Mouse (Mus musculus) midbrain, embryonic 10.5 days (tissue): ENCODE data around the gene Gm20517. TPM values are rescaled to one million over a fixed set of nuclear protein-coding genes. Genes with fewer than 3 reads are reported as not detected.
A peak's percentile ranks its signal among the peaks of the same experiment; 100 is the strongest.
"Not testable (repeated sequence)": the region's sequence is repeated elsewhere in the genome, so short reads cannot be mapped to it uniquely, and the experiment has no call there.

Experiments
- DNase-seq: peaks from one replicate; pipeline ENCODE4 v3.0.0-alpha.2; 2017; ENCODE audit warnings: low spot score
- H3K27ac ChIP-seq: fragments of 300-500 bp; sonication (generic); replicated peaks from 2 replicates; pipeline ENCODE4 v1.5.1; 2016; ENCODE audit warnings: mild to moderate bottlenecking
- H3K27me3 ChIP-seq: fragments of 300-500 bp; sonication (generic); 2 replicates; pipeline ENCODE4 v1.6.1; 2016; ENCODE audit warnings: low read depth, mild to moderate bottlenecking; ENCODE audit not compliant: poor library complexity, severe bottlenecking
- H3K36me3 ChIP-seq: fragments of 300-500 bp; sonication (generic); 2 replicates; pipeline ENCODE4 v1.6.1; 2016; ENCODE audit warnings: mild to moderate bottlenecking, moderate library complexity
- H3K4me1 ChIP-seq: fragments of 300-500 bp; sonication (generic); 2 replicates; pipeline ENCODE4 v1.6.1; 2016
- H3K4me3 ChIP-seq: fragments of 300-500 bp; sonication (generic); 2 replicates; pipeline ENCODE4 v1.5.1; 2016; ENCODE audit warnings: mild to moderate bottlenecking, moderate library complexity
- H3K9me3 ChIP-seq: fragments of 300-500 bp; sonication (generic); replicated peaks from 2 replicates; pipeline ENCODE4 v1.6.1; 2016; ENCODE audit warnings: mild to moderate bottlenecking
- WGBS: fragments of 180-500 bp; shearing (Covaris S2); methylation state at CpG from one replicate; pipeline ENCODE4 v1.1.7; 2016; 5-methylcytosine and 5-hydroxymethylcytosine counted together
- polyA plus RNA-seq: library from polyadenylated mRNA; unstranded; fragments of >200 nt; fragmentation: Nextera tagmentation; extraction: Ambion mirVana; gene quantifications from 2 replicates; pipeline ENCODE4 v1.2.1, GENCODE M21; 2016

Gene Gm20517
- polyA plus RNA-seq, 1 experiment from 2014 or later: 1.4 TPM

DNA sequence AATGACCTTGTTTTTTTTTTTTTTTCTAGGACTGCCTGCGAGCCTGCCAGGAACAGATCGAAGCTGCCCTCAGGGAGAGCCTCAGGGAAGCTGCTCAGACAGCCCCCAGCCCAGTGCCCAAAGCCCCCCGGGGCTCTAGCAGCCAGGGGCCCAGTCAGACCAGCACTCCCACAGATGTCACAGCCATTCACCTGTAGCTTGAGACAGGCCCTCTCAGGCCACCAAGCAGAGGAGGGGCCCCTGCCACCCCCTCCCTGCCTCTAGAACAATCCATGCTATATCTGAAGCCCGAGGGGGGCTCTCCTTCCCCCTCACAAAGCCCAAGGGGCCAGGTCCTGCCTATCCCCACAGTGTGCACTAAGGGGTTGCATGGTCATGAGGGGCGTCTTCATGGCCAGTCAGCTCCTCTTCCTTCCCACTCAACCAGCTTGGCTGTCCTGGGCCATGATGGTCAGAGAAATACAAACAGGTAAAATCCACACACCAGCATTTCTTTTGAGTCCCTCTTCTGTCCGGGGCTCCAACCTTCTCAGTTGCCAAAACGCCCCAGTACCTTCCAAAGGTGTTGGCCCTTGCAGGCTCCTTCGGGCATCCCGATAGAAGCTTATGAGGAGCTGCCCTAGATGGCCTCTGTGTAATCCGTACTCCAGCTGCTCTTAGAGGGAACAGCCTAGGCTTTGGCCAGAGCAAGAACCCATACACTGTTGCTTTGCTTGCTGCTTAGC lies 12.6 kb upstream of the Gm20517 start:
- Histone ChIP-seq H3K27ac (peak overlapping the region; percentile 68), H3K36me3 (peaks cover 67% of the 10 kb centered on the region), H3K4me1 (peaks cover 47% of the 10 kb centered on the region), H3K4me3 (peak overlapping the region; percentile 96; the same call in 1 of the 2 replicates)
- not testable (repeated sequence) for DNase-seq, H3K27me3 ChIP-seq, H3K9me3 ChIP-seq
- WGBS: 85% methylated on average over 10 of the region's 10 CpGs

DNA sequence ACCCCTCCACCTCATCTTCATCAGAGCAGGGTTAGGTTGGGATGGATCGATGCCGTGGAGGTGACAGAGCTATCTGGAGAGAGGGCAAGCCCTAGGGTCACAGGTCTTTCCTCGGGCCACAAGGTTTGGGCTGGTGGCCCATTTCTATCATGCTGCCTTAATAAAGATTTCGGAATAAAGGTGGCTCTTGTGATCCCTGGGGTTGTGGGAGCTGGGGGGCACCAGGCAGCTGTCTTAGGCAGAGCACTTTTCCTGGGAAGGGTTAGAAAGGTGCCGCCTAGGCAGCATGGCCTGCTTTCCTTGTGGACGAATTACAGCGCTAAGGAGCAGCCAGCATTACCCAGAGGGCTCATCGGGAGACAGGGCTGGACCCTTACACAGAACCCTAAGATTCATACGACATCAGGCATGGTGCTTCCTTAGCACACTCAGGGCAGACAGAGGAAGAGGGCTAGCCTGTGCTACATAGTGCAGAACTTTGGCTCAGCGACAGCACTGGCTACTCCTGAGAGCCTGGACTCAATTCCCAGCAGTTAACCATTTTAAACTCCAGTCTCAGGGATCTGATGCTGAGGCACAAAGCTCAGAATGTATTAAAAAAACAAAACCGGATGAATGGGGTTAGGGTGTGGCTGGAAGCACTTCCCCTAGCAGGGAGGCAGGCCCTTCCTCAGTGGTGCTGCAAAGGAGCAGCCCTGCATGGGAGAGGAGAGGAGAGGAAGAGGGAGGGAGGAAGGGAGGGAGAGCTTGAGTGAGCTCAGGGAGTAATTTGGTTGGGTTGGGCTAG lies 11.7 kb upstream of the Gm20517 start:
- no peak for DNase-seq
- Histone ChIP-seq H3K4me1 (peaks cover 40% of the 10 kb centered on the region), H3K9me3 (no peaks in the 10 kb centered on the region), H3K27ac (no peak overlapping the region), H3K36me3 (peaks cover 76% of the 10 kb centered on the region), H3K27me3 (no peaks in the 10 kb centered on the region), H3K4me3 (no peak overlapping the region)
- 83% methylated on average over 11 of the region's 11 CpGs for WGBS

DNA sequence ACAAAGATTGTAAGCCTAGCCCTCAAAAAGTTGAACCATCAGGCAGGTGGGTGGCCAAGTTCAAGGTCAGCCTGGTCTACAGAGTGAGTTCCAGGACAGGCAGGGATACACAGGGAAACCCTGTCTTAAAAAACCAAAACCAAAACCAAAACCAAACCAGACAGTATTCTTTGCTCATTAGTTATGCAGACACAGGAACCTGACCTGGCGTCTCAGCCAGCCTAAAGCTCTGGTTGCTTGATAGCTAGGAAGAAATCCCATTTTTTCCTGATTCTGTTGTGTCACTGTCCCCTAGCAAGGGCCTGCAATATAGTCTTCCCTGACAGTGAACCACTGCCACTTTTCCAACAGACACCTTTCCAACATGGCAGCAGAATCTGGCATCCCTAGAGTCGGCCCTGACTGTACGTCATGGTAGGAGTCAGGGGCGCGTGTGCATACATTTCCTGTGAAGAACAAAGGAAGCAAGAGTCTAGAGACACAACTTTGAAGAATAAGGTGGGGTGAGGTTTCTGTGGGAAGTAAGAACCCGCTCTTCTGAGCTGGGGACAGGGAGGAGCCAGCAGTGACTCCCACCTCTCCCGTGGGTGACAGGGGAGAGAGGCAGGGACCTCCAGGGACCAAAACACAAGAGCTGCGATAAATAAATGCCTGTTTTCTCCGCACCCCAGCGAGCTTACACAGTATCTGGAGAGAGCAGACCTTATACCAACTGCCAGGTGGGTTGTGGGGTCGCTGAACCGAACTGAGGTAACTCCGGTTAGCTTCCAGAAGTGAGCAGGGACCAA lies 10.6 kb upstream of the Gm20517 start:
- Histone ChIP-seq H3K27ac (no peak overlapping the region), H3K4me1 (peaks cover 29% of the 10 kb centered on the region), H3K9me3 (no peaks in the 10 kb centered on the region), H3K27me3 (no peaks in the 10 kb centered on the region), H3K36me3 (peaks cover 87% of the 10 kb centered on the region), H3K4me3 (no peak overlapping the region)
- WGBS: 92% methylated on average over 13 of the region's 13 CpGs
- DNase-seq: no peak

DNA sequence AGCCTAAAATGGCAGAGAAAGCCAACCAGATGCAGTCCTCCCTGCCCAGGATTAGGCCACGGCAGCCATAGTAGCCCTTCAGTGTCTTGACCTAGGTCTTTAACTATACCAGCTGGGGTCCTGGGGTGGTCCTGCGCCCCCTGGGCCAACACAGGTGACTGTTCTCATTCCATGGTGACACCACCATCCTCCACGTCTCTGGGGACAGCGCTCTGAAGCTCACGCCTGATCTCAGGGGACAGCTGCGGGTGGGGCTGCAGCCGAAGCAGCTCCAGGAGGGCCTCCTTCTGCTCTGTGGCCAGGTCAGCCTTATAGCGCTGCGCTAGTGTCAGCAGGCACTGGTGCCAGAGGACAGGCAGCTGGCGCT lies 10.0 kb upstream of the Gm20517 start:
- whole genome bisulfite sequencing: 96% methylated on average over 10 of the region's 10 CpGs
- H3K4me1 ChIP-seq: peaks cover 23% of the 10 kb centered on the region
- H3K36me3 ChIP-seq: peaks cover 93% of the 10 kb centered on the region
- no peak overlapping the region for H3K27ac ChIP-seq
- no peak for DNase-seq
- H3K4me3 ChIP-seq: no peak overlapping the region
- H3K9me3 ChIP-seq: no peaks in the 10 kb centered on the region
- H3K27me3 ChIP-seq: no peaks in the 10 kb centered on the region

DNA sequence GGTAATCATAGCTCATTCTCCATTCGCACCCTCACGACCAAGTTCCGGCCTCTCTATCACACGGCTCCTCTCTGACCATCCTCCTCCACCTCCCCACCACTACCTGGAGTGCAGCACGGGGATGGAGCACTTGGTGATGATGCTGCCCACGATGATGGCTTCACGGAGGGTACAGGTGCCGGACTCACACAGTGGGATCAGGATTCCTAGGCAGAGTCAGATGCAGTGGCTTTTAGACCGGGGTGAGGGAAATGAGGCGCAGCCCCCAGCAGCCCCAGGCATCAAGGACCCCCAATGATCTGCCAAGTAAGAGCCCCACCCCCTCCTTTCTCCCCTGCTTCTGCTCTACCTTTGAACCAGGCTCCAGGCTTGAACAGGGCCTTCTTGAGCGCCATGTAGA lies 9.1 kb upstream of the Gm20517 start:
- no peak for DNase-seq
- no peak overlapping the region for H3K27ac ChIP-seq
- H3K4me3 ChIP-seq: no peak overlapping the region
- no peaks in the 10 kb centered on the region for H3K9me3 ChIP-seq
- H3K27me3 ChIP-seq: no peaks in the 10 kb centered on the region
- H3K36me3 ChIP-seq: peaks cover 96% of the 10 kb centered on the region
- peaks cover 14% of the 10 kb centered on the region for H3K4me1 ChIP-seq
- WGBS: 94% methylated on average over 11 of the region's 11 CpGs

DNA sequence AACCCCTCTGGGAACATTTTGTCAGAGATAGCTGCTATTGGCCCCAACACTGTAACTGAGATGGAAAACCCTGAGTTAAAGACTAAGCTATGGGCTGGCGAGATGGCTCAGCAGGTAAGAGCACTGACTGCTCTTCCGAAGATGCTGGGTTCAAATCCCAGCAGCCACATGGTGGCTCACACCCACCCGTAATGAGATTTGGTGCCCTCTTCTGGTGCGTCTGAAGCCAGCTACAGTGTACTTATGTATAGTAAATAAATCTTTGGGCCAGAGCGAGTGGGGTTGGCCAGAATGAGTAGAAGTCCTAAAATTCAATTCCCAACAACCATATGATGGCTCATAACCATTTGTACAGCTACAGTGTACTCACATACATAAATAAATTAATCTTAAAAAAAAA lies 5.2 kb upstream of the Gm20517 start:
- no peak overlapping the region for H3K4me3 ChIP-seq
- no peaks in the 10 kb centered on the region for H3K27me3 ChIP-seq
- H3K27ac ChIP-seq: no peak overlapping the region
- no peaks in the 10 kb centered on the region for H3K9me3 ChIP-seq
- H3K4me1 ChIP-seq: peaks cover 10% of the 10 kb centered on the region
- DNase-seq: no peak
- H3K36me3 ChIP-seq: peaks cover 76% of the 10 kb centered on the region
- WGBS: 81% methylated on average over 5 of the region's 5 CpGs

DNA sequence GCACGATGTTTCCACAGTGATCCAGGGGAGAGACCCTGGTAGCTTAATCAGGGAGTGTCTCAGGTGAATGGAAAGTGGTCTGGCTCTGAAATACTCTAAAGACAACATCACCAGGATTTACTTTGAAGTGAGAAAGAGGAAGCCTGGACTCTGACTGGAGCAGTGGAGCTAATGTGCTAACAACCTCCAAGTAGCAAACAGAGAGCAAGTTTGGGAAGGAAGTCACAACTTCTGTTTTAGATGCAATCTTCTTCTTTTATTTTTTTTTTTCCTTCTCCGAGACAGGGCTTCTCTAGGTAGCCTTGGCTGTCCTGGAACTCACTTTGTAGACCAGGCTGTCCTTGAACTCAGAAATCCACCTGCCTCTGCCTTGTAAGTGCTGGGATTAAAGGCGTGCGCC lies 2.2 kb upstream of the Gm20517 start:
- WGBS: 94% methylated on average over 4 of the region's 4 CpGs
- Histone ChIP-seq H3K9me3 (no peaks in the 10 kb centered on the region), H3K4me1 (peaks cover 24% of the 10 kb centered on the region), H3K4me3 (no peak overlapping the region), H3K27ac (no peak overlapping the region), H3K36me3 (peaks cover 60% of the 10 kb centered on the region), H3K27me3 (no peaks in the 10 kb centered on the region)
- no peak for DNase-seq

DNA sequence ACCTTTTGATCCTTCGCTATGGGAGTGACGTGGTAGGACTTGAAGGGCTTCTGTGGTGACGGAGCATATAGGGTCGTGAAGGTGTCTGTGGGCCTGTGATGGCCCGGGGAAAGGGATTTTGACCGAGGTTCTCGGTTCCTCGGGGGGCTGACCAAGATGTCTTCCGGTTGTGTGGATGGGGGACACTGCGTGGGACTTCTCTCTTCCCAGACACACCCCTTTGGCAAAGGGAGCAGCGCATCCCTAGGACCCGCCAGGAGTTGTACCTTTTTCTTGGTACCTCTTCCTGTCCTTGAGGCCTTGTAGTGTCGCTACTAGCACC lies 233 bp downstream of the Gm20517 start:
- peak overlapping the region; percentile 87 for H3K27ac ChIP-seq
- 0% methylated on average over 13 of the region's 13 CpGs for WGBS

DNA sequence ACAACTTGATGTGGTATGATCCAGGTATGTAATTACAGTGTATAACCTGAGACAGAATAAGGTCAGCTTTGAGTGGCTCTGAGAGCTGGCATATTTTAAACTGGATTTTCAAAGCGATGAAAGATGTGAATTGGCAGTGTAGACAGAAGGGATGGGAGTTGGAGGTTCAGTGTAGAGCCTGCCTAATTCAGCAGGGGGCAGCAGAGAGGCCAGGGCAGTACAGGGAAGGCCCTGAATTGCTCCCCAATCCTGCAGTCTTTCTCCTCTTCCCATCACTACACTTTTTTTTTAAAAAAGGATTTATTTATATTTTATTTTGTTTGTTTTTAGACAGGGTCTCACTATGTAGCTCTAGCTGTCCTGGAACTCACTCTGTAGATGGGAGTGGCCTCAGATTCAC lies 2.6 kb downstream of the Gm20517 start:
- WGBS: 91% methylated on average over 1 of the region's 1 CpGs
- no peak overlapping the region for H3K27ac ChIP-seq
- H3K4me1 ChIP-seq: peaks cover 24% of the 10 kb centered on the region
- H3K9me3 ChIP-seq: no peaks in the 10 kb centered on the region
- no peak overlapping the region for H3K4me3 ChIP-seq
- H3K27me3 ChIP-seq: no peaks in the 10 kb centered on the region
- H3K36me3 ChIP-seq: peaks cover 59% of the 10 kb centered on the region
- DNase-seq: no peak

More for the DNA sequence above, 233 bp downstream of the Gm20517 start:
- peaks cover 24% of the 10 kb centered on the region for H3K4me1 ChIP-seq
- peaks cover 60% of the 10 kb centered on the region for H3K36me3 ChIP-seq
- no peak for DNase-seq
- no peaks in the 10 kb centered on the region for H3K27me3 ChIP-seq
- H3K4me3 ChIP-seq: peak overlapping the region; percentile 90
- no peaks in the 10 kb centered on the region for H3K9me3 ChIP-seq

DNA sequence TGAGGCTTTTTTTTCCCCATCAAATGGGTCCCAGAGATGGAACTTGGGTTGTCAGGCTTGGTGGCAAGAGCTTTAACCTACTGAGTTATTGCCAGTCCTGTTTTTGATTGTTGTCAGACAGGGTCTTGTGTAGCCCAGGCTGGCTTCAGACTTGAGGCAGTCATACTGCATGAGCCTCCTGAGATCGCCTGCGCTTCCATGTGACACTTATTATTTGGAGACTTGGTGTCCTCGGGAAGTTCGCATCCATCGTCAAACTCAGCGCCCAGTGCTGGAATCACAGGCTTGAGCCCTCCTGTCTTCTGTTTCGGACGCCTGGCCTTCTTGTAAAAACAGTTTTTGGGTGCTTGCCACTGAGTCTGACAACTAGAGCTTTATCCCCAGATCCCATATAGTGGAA lies 4.7 kb downstream of the Gm20517 start:
- DNase-seq: no peak
- H3K4me3 ChIP-seq: no peak overlapping the region
- H3K27ac ChIP-seq: no peak overlapping the region
- H3K36me3 ChIP-seq: peaks cover 79% of the 10 kb centered on the region
- no peaks in the 10 kb centered on the region for H3K27me3 ChIP-seq
- H3K9me3 ChIP-seq: no peaks in the 10 kb centered on the region
- WGBS: 96% methylated on average over 8 of the region's 8 CpGs
- H3K4me1 ChIP-seq: peaks cover 14% of the 10 kb centered on the region

DNA sequence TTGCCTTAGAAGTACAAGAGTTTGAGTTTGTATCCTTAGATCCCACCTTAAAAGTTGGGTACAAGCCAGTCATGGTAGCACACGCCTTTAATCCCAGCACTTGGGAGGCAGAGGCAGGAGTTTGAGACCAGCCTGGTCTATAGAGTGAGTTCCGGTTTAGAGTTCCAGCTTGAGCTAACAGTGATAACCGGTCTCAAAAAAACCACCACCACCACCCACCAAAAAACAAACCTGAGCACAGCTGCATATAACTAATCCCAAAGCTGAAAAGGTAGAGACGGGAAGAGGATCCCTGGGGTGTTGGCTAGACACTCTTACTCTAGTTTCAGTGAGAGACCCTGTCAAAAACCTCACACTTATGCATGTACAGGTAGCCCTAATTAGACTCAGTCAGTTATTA lies 5.3 kb downstream of the Gm20517 start:
- peaks cover 85% of the 10 kb centered on the region for H3K36me3 ChIP-seq

DNA sequence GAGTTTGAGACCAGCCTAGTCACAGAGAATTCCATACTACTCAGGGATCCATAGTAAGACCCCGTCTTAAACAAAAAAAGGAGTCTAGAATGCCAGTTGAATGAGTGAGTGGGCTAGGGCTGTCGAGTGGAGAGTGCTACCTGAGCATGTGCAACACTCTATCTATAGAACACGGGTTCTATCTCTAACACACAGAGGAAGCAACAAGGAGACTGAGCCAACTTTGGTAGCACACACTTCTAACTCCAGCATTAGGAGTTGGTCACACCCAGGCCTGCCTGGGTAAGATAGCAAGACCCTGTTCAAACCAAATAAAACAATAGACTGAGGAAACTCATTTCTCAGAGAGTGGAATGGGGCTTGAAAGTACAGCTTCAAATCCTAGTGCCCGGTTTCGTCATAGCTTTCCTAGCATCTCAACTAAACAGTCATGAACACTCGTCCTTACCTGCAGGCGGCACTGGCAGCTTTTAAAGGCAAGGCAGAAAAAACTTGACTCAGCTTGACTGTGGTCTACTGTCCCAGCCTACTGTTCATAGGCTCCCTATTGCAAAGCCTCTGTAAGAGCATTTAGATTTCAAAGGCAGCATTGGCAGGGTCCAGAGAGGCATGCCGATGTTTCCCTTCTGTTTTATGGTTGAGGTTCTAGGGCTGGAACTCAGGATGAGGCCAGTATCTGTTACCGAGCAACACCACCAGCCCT lies 6.4 kb downstream of the Gm20517 start:
- Histone ChIP-seq H3K36me3 (peaks cover 96% of the 10 kb centered on the region), H3K27me3 (no peaks in the 10 kb centered on the region), H3K9me3 (no peaks in the 10 kb centered on the region), H3K27ac (no peak overlapping the region), H3K4me1 (peaks cover 2% of the 10 kb centered on the region), H3K4me3 (no peak overlapping the region)
- no peak for DNase-seq
- 96% methylated on average over 9 of the region's 9 CpGs for WGBS

More for the DNA sequence above, 5.3 kb downstream of the Gm20517 start:
- WGBS: 93% methylated on average over 4 of the region's 4 CpGs
- Histone ChIP-seq H3K4me1 (peaks cover 14% of the 10 kb centered on the region), H3K9me3 (no peaks in the 10 kb centered on the region), H3K27ac (no peak overlapping the region), H3K27me3 (no peaks in the 10 kb centered on the region), H3K4me3 (no peak overlapping the region)
- DNase-seq: no peak
